Mouse (Mus musculus): ENCODE data around the gene Kcnc1.

GRCm38 (mm10) chr7:46417467-46417866, 21.2 kb downstream of the Kcnc1 start:
- TF ChIP-seq POLR2A (IDR thresholded peaks at IDR 0.05; ENCODE audit: borderline replicate concordance, low read depth, low read length) (no peak), CTCF (IDR thresholded peaks at IDR 0.05; ENCODE audit: low read depth, low read length) (no peak)

All from bone marrow macrophage, adult 2 months (primary cell).